Mouse (Mus musculus): Measurements from ENCODE around the gene Perp.

GRCm38 (mm10) chr10:18853417-18853816 lies 8.6 kb downstream of the Perp start:
- TF ChIP-seq CTCF (IDR thresholded peaks at IDR 0.05; ENCODE audit: low read depth) (no peak), EP300 (IDR thresholded peaks at IDR 0.05; ENCODE audit: low read depth) (no peak)
